Mouse (Mus musculus) gastrocnemius, postnatal 36 days (tissue): ENCODE results near the gene Olfr430. TPM values are rescaled to one million over a fixed set of nuclear protein-coding genes. Genes with fewer than 3 reads are reported as not detected.
"Not testable (repeated sequence)": the region's sequence is repeated elsewhere in the genome, so short reads cannot be mapped to it uniquely, and the experiment has no call there.

Source experiments
- DNase-seq, 2 experiments: peaks; one replicate each; pipeline ENCODE4 v3.0.0; 2022
- intact Hi-C: fragments of 180-260 bp; cut with DNase I; formaldehyde crosslinking; loops from one replicate; pipeline ENCODE4 v1.15.1; 2025
- long read RNA-seq, 2 experiments: library from polyadenylated mRNA; stranded (forward); transcript quantifications; one replicate each; pipeline ENCODE4 v2.0.0; 2021
- total RNA-seq, 2 experiments: library from RNA; stranded (reverse); gene quantifications; 2 replicates each; pipeline ENCODE4 v1.2.3; 2021

The Olfr430 gene
- total RNA-seq: not detected
- long read RNA-seq, experiment 1: 0 reads
- long read RNA-seq, experiment 2: 0 reads

- intact Hi-C loops: no loop called here
- DNase-seq: no peak
These were observed at the start of gene Olfr430 for GRCm38 (mm10) chr1:174066305-174066704. Olfr430 (plus strand) TSS chr1:174066605.

GRCm38 (mm10) chr1:174031698-174032097 lies 34.7 kb upstream of the Olfr430 start, which contains the start of gene Ifi205:
Ifi205 (minus strand) TSS chr1:174031810.
- peak; percentile 18 to 28 for DNase-seq
- intact Hi-C loops: no loop called here

DNA sequence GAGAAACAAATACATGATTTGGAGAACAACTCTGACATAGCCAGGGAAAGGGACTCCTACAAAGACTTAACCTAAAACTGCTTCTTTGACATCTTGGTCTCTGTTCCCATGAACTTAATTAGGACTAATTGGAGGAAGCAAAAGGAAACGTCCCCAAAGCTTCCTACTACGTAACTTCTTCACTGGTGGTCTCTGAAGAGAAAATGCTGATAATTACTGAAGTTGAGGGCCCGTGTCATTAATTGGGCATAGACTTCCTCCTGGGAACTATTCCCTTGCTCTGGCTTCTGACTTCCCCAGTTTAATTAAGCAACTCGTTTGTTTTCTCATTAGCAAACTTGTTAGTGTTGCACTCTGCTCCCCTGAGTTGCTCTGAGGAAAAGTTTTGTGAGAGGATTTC lies 30.6 kb upstream of the Olfr430 start:
- DNase-seq: no peak
- intact Hi-C loops: no loop called here

- intact Hi-C loops: no loop called here
- no peak for DNase-seq
These were observed 27.9 kb upstream of the Olfr430 start for GRCm38 (mm10) chr1:174038480-174038879.

DNA sequence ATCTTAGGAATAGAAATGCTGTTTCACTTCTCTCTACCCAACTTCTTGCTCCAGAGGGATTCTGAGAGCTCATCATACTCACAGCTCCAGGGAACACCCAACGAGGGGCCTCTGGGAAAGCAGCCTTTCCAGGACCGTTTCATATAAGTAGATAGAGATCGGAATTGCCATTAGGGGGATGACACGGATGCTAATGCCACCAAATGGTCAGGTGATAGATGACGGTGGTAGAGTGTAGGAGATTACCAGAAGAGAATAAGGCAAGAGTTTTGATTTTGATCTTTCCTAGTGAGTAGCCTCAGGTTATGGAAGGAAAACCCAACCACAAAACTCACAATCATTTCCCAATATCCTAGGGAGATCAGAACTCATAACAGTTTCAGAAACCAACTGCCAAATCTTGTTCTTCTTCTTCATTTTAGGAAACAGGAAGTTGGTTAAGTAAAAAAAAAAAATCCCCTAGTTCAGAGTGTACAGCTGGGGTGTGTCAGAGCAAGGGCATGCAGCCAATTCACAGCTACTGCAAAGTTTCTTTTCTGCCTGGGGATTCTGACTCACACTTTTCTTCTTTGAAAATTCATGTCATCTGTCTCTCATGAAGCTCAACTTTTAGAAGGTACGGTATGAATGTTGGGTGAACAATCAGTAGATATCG lies 25.8 kb upstream of the Olfr430 start, which contains the start of gene Olfr433:
Gene Olfr433 (plus strand): TSS at position 183 of the 655 bp plus-strand sequence.
- peak; percentile 31 to 48 for DNase-seq
- intact Hi-C loops: no loop called here

- intact Hi-C loops, DNase-seq: not testable (repeated sequence)
These were observed 24.1 kb upstream of the Olfr430 start for GRCm38 (mm10) chr1:174042091-174042884.

DNA sequence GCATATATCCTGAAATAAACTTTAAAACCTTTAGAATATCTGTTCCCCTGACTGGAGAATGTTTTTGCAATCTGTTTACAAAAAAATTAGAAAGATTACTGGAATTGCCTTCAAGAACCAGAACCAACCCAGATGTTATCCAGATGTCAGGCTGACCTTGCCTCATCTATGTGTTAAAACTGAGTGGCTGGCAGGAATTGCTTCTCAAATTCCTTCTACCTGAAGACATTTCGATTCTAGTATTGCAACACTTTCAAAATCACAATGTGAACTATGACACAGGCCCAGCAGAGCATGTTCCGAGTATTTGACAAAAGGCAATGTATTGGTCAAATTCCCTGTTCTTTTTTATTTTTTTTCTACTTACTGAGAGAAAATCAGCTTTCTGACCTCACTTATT lies 22.0 kb upstream of the Olfr430 start:
- intact Hi-C loops: no loop called here
- no peak for DNase-seq

GRCm38 (mm10) chr1:174048227-174048626 lies 18.2 kb upstream of the Olfr430 start:
- DNase-seq, intact Hi-C loops: not testable (repeated sequence)

GRCm38 (mm10) chr1:174048893-174049292 lies 17.5 kb upstream of the Olfr430 start, which contains the start of gene Olfr432:
Olfr432 (plus strand) TSS chr1:174049205.
- intact Hi-C loops: no loop called here
- no peak for DNase-seq

DNA sequence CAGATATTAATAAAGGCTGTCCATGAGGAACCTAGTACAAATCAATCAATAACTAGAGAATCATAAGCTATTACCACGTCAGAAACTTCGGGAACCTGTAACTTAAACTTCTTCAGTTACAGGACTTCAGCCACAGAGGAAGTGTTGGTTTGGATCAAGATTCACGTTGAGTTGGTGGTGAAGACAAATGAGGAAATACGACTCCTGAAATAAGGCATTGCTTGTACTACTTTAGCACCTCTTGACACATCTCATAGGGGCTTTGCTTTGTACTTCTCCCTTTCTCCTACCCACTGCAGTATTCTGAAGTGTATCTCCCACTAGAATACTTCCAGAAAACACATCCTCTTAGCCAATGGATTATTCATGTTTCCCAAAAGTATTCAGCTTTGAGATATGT lies 17.0 kb upstream of the Olfr430 start:
- intact Hi-C loops, DNase-seq: not testable (repeated sequence)

DNA sequence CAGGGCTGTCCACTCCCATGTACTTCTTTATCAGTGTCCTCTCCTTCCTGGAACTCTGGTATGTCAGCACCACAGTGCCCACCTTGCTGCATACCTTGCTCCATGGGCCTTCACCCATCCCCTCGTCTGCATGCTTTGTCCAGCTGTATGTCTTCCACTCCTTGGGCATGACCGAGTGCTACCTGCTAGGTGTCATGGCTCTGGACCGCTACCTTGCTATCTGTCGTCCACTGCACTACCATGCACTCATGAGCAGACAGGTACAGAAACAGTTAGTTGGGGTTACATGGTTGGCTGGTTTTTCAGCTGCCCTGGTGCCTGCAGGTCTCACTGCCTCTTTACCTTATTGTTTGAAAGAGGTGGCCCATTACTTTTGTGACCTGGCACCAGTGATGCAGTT lies 15.9 kb upstream of the Olfr430 start:
- intact Hi-C loops: no loop called here
- no peak for DNase-seq

- intact Hi-C loops: no loop called here
- DNase-seq: no peak
These were observed 14.9 kb upstream of the Olfr430 start for GRCm38 (mm10) chr1:174051515-174051914.

DNA sequence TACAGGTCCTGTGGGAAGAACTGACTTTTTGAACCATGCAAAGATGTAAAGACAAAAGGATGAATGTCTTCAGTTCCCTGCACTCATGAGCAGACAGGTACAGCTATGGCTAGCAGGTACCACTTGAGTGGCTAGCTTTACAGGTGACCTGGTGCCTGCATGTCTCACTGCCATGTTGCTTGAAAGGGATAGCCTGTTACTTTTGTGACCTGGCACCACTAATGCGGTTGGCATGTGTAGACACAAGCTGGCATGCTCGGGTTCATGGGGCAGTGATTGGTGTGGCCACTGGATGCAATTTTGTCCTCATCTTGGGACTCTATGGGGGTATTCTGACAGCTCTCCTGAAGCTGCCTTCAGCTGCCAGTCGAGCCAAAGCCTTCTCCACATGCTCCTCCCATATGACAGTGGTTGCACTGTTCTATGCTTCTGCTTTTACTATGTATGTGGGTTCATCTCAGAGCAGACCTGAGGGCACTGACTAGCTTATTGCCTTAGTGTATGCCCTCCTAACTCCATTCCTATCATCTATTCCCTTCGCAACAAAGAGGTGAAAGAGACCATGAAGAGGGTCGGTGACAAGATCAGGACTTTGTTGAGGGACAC lies 14.4 kb upstream of the Olfr430 start:
- DNase-seq: peak in 1 of 2 experiments; percentile 14

DNA sequence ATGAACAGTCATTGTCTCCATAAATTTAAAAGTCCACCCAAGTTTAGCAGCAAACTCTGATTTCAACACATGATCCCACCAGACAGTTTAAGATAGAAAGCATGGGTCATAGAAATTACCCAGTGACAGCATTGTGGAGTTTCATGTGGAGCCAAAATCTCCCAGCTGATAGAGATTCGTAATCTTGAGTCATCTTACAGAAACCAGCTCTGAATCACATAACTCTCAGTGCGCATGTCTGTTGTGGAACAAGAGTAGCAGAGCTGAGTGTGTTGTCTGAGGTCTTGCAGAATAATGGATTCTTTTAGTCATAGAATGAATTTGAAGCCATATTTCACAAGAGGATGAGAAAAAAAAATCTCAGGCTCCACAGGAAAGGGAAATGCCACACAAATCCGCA lies 13.4 kb upstream of the Olfr430 start:
- intact Hi-C loops: no loop called here
- DNase-seq: no peak

More for the DNA sequence above, 14.4 kb upstream of the Olfr430 start:
- intact Hi-C loops: no loop called here

DNA sequence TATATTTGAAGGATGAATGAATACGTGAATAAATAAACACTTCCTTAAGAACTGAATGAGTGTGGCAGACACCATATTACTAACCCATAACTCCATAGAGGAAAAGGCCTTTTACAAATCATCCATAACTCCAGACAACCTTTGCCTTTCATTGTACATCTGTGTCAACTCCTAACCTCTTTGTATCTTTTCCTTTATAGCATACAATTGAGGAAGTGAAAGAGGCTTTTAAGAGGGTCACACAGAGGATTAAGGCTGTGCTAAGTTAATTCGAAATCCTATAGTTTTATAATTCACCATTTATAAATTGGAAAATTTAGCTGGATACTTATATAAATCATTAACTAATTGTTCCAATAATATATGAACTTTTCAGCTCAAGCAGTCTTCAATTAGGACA lies 11.2 kb upstream of the Olfr430 start:
- intact Hi-C loops: no loop called here
- DNase-seq: no peak

DNA sequence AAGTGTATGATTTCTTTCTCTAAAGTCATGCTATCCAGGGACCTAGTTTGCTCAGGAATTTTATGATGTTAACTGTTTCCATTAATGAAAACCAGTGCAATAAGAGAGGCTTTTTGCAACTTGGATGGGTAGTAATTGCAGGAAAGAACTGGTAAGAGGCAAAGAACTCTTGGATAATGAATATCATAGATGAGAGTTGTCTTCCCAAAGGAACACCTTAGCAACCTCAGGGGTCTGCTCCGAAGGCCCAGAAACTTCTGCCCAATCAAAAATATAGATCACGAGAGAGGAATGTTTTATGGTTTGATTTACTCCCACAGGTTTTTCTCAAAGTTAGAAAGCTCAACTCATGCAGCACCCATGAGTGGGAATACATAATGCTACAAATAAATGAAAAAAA lies 17.6 kb downstream of the Olfr430 start, which contains the start of gene Olfr429:
Gene Olfr429 (plus strand): TSS at position 301 of the 400 bp plus-strand sequence.
- intact Hi-C loops: no loop called here
- DNase-seq: no peak

DNA sequence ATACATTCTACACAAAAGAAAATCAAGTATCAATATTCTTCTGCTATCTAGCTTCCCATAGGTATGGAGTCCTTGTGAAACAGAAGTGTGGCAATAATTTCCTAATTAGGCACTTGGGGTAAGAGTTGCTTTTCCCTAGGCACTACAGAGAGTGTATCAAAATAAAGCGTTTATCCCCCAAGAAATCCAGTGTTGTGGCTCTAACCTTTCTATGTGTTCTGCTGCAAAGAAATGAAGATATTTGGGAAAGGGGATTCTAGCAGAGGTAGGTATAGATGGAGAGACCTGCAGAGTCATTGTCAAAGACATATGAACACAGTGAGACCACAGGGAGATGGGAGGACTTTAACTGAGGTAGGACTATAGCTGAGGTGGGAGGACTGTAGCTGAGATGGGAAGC lies 30.2 kb downstream of the Olfr430 start, which contains the start of gene Olfr427:
Gene Olfr427 (plus strand): TSS at position 301 of the 400 bp plus-strand sequence.
- no peak for DNase-seq
- intact Hi-C loops: no loop called here

- intact Hi-C loops: loop anchor here (10.0 kb wide), 1 partner anchor 649 kb away; no protein-coding TSS in a partner anchor
- DNase-seq: no peak
These were observed 37.3 kb downstream of the Olfr430 start for GRCm38 (mm10) chr1:174103735-174104134.

- intact Hi-C loops: no loop called here
- no peak for DNase-seq
These were observed 54.7 kb downstream of the Olfr430 start, which contains the start of gene Olfr231 for GRCm38 (mm10) chr1:174121062-174121461. Olfr231 (minus strand) TSS chr1:174121162.
